Mouse (Mus musculus) right cerebral cortex, postnatal 25 days (tissue): ENCODE measurements at regions not wholly inside any gene's neighbourhood (a gene's known extent, or its start where the extent isn't known, plus 50 kb on each side); places are given as distances from the start of the nearest gene placed in this dataset.

Source experiments
- DNase-seq: peaks from one replicate; pipeline ENCODE4 v3.0.0; 2022

GRCm38 (mm10) chr8:103441163-103441562 is 655.7 kb upstream of the Cdh11 start:
- DNase-seq, result no peak

- no peak for DNase-seq
Measured at GRCm38 (mm10) chr8:103442420-103443125, 657.1 kb upstream of the Cdh11 start.

- DNase-seq, result no peak
Measured at GRCm38 (mm10) chr8:103444577-103444976, 656.8 kb upstream of the Cdh5 start.

DNA sequence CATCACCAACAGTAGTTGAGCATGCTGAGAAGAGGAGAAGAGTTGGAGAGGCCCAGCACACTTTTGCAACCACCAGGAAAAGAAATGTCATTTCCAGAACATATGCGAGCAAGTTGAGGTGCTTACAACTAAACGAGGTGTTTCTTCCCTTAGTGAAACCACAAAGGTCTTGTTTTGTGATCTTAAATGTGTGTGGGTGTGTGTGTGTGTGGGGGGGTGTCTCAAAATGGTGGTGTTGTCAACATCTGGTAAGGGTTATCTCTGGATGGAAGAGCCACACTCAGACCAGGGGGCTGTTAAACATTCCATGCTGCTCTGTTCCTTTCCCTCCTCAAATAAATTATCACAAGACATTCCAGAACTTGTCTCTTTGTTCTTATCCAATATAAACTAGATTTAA is 656.0 kb upstream of the Cdh5 start:
- no peak for DNase-seq

DNA sequence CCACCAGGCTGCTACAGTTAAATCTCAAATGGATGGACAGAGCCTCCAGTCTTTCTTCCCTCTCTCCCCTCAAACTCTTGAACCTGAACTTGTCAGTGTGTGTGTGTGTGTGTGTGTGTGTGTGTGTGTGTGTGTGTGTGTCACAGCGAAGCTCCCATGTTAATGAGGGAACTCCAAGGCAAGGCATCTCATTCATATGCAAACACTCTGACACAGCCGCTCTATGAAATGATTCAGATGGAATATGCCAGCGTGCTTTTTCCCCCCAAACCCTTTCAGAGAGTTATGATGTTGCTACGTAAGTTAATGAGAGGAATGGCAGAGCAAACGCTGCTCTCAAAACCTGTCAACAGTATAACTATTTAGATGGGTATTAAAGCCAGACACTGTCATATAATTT is 653.5 kb upstream of the Cdh5 start:
- no peak for DNase-seq

GRCm38 (mm10) chr8:103451381-103452018 is 649.9 kb upstream of the Cdh5 start:
- no peak for DNase-seq

DNA sequence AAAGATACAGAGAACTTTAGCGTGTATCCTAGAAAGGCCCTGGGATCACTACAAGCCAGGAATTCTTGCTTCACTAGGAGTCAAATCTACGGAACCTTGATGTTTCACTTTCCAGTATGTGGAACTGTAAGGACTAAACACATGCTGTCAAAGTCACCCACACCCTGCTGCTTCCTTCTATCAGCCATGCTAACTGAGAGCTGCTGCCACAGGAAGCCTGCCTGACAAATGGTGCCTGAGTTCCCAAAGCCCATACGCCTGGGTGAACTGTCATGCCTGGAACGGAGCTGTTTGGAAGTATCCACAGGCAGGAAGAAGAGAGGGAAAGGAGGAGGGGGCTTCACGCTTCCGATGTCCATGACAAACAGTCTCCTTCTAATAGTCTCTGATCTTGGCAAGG is 644.2 kb upstream of the Cdh5 start:
- DNase-seq, result no peak

DNA sequence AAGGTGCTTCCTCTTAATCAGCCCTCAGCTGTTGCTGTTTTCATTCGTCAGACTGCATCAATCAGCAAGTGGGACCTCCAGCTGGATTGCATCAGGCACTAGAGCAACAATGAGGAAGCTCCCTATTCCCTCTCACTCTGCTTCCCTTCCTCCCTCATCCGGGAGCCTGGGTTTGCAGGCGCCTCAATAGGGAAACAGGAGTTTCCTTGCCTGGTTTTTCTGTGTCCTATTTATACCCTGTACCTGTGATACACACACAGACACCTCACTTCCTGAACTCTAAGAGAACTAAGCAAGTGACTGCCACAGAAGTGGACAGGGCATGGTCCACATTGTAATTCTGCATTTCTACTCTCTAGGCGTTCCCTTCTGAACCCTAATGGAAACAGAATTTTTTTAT is 637.9 kb upstream of the Cdh5 start:
- no peak for DNase-seq

GRCm38 (mm10) chr8:103464777-103465353 is 636.6 kb upstream of the Cdh5 start:
- DNase-seq, result no peak

DNA sequence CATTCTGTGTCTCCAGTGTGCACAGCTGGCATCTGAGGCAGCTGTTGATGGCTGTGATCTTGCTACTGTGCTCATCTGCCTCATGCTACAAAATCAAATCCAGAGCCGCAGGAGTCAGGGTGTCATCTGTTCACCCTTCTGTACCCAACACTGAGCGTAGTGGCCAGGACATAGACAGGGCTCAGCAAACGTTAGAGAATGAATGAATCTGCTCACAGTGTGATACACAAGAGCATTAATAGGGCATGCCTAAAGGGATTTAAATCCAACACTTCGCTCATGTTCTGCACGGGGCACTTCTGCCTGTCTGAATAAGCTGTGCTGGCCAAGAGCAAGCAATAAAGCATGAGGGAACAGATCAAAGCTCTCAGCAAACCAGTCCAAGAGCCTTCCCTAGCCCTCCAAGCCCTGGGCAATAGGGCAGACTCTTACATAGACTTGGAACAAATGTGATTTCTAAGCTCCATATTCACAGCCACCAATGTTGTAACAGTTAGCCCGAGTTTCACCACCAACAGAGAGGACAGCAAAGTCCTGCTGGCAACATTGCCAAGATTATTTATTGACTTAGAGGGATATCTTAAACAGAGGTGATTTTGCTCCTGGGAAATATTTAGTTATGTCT is 633.8 kb upstream of the Cdh5 start:
- DNase-seq, result no peak

- no peak for DNase-seq
Measured at GRCm38 (mm10) chr8:103469049-103469448, 632.4 kb upstream of the Cdh5 start.

GRCm38 (mm10) chr8:103470316-103470715 is 631.1 kb upstream of the Cdh5 start:
- no peak for DNase-seq

DNA sequence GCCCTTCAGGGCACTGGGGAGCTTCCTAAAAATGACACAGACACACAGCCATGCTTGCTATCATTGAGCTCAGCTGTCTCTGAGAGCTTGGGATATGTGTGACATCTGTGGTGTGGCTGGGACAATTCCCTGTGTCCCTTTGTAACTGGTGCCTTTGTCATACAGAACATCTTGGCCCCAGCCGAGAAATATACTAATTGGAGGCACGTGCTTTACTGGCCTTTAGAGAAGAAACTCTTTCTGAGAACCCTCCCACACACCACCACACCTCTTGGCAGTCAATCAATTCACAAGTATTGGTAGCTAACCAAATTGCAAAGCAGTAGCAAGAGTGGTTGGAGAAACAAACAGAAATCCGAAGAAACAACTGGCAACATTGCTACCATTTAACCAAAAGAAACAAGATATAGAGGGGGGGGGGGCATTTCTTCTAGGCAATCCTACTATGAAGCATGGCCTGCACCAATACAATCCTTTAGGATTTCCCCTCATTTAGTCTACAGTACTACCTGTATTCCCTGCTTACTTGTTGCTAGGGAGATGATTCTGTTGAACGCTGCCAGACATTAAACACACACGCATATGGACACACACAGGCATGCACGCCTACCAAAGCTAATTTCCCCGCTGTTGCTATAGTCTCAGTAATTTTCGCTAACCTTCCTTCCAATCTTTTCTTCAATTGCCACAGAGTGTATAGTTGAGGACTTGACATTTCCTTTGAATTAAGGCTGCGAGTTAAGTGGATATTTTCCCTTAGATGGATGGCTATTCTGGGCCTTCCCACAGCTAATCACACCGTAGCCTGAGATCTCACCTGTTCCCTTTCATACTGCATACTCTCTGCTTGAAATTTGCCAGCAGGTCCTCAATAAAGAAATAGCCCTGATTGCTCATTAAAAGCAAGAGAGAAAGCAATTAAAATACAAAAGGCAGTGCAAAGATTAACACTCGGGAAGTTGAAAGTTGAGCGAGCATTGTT is 625.3 kb upstream of the Cdh5 start:
- DNase-seq, result peak; percentile 10

GRCm38 (mm10) chr8:103482033-103482720 is 619.2 kb upstream of the Cdh5 start:
- no peak for DNase-seq

- DNase-seq, result no peak
Measured at GRCm38 (mm10) chr8:103485441-103485840, 616.0 kb upstream of the Cdh5 start.

DNA sequence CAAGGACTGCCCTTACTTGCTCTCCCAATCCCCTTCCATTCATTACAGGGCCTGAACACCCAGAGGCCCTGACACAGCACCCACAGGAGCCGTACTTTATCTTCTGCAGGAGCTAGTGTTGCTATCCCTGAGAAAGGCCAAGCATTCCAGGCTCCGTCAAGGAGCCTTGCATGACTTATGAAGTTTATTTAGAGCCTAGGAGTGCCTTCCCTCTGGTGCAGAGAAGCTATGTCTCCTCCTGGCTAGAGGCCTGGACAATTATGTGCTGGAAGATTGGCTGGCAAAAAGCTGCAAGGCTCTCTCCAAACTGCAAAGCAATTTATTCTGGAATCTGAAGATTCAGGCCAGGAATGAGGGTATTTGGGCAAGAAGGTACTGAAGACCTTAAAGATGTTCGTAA is 612.0 kb upstream of the Cdh5 start:
- no peak for DNase-seq

DNA sequence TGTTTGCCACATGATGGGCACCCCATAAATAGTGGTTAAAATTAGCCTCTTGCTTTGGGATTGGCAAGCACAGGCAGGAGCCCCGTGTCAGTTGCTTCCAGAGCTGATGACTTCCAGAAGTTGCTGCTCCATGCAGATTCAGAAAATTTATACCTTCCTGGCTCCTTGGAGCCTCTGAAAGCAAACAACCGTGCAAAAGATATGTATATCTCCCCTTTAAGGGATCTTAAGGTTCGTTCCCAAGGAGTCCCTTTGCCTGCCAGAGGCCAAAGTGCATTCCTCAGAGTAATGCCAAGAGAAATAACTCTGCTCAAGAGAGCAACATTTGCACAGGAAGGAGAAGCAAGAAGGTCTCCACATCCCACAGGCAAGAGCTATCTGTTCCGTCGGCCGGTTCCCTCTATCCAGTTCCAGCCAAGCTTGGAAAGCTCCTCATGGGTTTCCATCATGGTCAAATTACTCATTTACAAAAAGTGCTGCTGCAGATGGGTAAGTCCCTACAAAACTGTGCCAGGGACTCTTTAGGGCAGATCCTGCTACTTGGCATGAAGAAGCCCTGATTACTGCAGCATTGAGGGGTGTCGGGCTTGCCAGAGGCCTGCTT is 608.4 kb upstream of the Cdh5 start:
- DNase-seq, result no peak

DNA sequence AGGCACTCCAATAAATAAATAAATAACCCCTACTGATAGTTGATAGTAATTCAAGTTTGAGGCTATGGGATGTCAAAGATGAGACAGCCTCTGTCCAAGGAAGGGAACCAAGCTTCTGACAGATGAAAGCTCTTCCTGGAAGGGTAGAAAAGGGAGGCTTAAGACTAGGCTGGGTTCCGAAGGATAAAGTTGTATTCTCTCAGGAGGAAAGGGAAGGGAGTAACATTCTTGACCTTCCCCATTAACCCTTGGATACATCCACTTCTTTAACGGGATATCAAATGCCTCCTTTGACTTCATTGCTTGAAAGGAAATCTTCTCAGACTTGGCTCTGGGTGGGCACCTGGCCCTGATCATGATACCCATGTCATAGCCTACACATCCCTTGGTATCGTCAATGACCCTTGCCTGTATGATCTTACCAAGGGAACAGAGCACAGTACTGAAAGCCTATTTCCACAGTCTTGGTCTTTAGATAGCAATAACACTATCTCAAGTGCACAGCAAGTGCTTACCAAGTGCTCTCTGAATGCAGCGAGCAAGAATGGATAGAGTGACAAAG is 607.4 kb upstream of the Cdh5 start:
- DNase-seq, result no peak

DNA sequence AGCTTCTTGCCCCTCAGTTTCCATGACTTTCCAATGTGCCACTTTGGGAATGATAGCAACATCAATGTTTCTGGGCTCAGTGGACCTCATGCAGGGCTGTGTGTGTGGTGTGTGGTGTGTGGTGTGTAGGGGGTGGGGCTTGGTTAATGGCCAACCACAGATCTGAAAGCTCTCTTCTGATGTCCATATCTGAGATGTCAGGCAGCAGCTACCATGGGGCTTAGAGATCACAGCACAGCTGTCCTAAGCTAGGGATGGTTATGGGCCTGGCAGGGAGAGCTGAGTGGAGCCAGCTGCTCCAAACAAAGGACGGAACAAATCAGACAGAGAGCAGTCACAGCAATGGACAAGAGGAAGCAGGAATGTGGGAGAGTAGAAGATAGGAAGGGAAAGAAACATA is 606.8 kb upstream of the Cdh5 start:
- no peak for DNase-seq

DNA sequence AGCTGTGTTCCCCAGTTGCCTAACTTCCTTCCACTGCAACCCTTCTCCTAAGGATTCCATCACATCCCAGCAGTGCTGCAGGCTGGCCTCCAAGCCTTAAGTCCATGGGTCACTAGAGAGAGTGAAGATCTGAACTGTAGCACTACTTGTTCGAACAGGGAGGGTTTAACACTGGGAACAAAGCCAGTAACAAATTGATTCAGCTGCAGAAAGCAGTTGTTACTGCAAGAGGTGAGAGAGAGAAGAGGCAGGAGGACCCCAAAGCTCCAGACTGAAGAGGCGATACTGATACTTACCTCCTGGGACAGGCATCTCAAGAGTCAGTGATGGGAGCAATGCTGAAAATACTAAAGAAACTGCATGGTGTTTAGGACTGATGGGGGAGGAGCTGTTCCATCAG is 600.1 kb upstream of the Cdh5 start:
- DNase-seq, result no peak

DNA sequence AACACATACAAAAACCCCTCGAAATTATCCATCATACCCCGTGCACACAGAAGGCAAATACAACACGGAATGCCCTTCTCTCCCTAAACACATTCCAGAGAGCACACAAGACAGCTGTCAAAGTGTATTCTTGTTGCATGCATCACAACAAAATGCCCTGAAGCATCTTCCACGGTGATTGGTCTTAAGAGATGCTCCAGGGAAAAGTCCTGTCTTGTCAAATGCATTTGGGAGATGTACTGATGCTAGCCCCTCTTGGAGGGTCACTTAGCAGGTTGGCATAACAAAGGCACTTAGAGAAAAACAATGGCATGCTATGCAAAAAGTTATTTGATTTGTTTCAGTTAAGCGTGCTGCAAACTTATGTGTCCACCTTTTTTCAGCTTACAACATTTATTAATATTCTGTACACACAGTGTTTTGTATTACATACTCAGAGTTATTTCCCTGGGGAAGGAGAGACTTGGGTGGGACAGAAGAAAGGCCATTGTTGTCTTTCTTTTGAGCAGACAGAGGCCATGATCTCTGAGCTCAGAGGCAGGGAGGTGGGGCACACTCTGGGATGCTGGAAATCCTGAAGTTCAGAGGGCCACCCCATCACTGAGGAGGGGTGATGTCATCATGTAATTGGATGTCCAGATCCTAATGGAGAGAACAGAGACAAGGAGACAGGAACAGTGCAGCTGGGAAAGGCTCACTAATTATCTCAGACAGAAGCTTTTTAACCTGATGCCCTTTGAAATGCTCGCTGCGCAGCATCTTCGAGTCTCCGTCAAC is 598.2 kb upstream of the Cdh5 start:
- no peak for DNase-seq
